Mouse (Mus musculus): ENCODE results near the gene Olfr1321. TPM values are rescaled to one million over a fixed set of nuclear protein-coding genes. Genes with fewer than 3 reads are reported as not detected.

Olfr1321 gene
- polyA plus RNA-seq (2016; fragmentation: Nextera tagmentation; extraction: Ambion mirVana): not detected in 2 replicates

GRCm38 (mm10) chrX:49734959-49735358 is at the start of gene Olfr1321:
Gene Olfr1321, minus strand, starts transcription at chrX:49735059.
- H3K27me3 ChIP-seq (replicated peaks): no peaks in the 10 kb centered on the region
- H3K27ac ChIP-seq: no peak within 1 kb of the TSS
- no peak within 1 kb of the TSS for H3K9ac ChIP-seq
- WGBS (ENCODE audit: insufficient replicate concordance): 54% methylated on average over 2 of the region's 2 CpGs
- H3K4me2 ChIP-seq: no peak within 1 kb of the TSS
- no peaks in the 10 kb centered on the region for H3K4me1 ChIP-seq
- no peaks in the 10 kb centered on the region for H3K36me3 ChIP-seq
- ATAC-seq: no peak
- no peak within 1 kb of the TSS for H3K4me3 ChIP-seq
- H3K9me3 ChIP-seq (replicated peaks): no peaks in the 10 kb centered on the region

GRCm38 (mm10) chrX:49770828-49771227 is 36.0 kb upstream of the Olfr1321 start:
- H3K4me2 ChIP-seq: no peak overlapping the region
- WGBS (ENCODE audit: insufficient replicate concordance): 17% methylated on average over 2 of the region's 2 CpGs
- no peaks in the 10 kb centered on the region for H3K27me3 ChIP-seq (replicated peaks)

GRCm38 (mm10) chrX:49745192-49745591 is 10.3 kb upstream of the Olfr1321 start:
- Histone ChIP-seq H3K4me2 (no peak overlapping the region), H3K4me3 (no peak overlapping the region), H3K9me3 (replicated peaks) (no peaks in the 10 kb centered on the region), H3K36me3 (no peaks in the 10 kb centered on the region), H3K27me3 (replicated peaks) (no peaks in the 10 kb centered on the region), H3K4me1 (no peaks in the 10 kb centered on the region), H3K9ac (no peak overlapping the region), H3K27ac (no peak overlapping the region)
- ATAC-seq: no peak
- WGBS (ENCODE audit: insufficient replicate concordance): 48% methylated on average over 5 of the region's 5 CpGs

More at GRCm38 (mm10) chrX:49770828-49771227, 36.0 kb upstream of the Olfr1321 start:
- Histone ChIP-seq H3K4me3 (no peak overlapping the region), H3K4me1 (no peaks in the 10 kb centered on the region), H3K9me3 (replicated peaks) (no peaks in the 10 kb centered on the region), H3K36me3 (no peaks in the 10 kb centered on the region), H3K9ac (no peak overlapping the region), H3K27ac (no peak overlapping the region)
- ATAC-seq: no peak

Other genes starting within 250 kb of the Olfr1321 start
- gene Olfr1320, start 62.7 kb downstream of the Olfr1321 start, polyA plus RNA-seq (2016; fragmentation: Nextera tagmentation; extraction: Ambion mirVana): not detected in 2 replicates
- 54.9 and 57.5 TPM in 2 replicates for gene Igsf1, start 62.7 kb upstream of the Olfr1321 start, polyA plus RNA-seq (2016; fragmentation: Nextera tagmentation; extraction: Ambion mirVana)
- not detected in 2 replicates for gene Olfr1322, start 156.4 kb upstream of the Olfr1321 start, polyA plus RNA-seq (2016; fragmentation: Nextera tagmentation; extraction: Ambion mirVana)